Mouse (Mus musculus) spleen, postnatal 4 days (tissue): Measurements from ENCODE around the gene Gpr176.

Experiments
- DNase-seq, 2 experiments: peaks; one replicate each; pipeline ENCODE4 v3.0.0; 2022; ENCODE audit warnings: low spot score in 2 of 2

Gpr176 gene

GRCm38 (mm10) chr2:118373572-118374279 lies 507 bp upstream of the Gpr176 start:
- DNase-seq: peak; percentile 73 to 83

- DNase-seq: no peak
These were observed 688 bp downstream of the Gpr176 start for GRCm38 (mm10) chr2:118372561-118372900.

- no peak for DNase-seq
These were observed 1.4 kb downstream of the Gpr176 start for GRCm38 (mm10) chr2:118371841-118372240.

- no peak for DNase-seq
These were observed 18.0 kb downstream of the Gpr176 start for GRCm38 (mm10) chr2:118355138-118355719.

GRCm38 (mm10) chr2:118353916-118354403 lies 19.3 kb downstream of the Gpr176 start:
- no peak for DNase-seq

GRCm38 (mm10) chr2:118353498-118353897 lies 19.7 kb downstream of the Gpr176 start:
- DNase-seq: no peak

GRCm38 (mm10) chr2:118345535-118345934 lies 27.7 kb downstream of the Gpr176 start:
- no peak for DNase-seq

GRCm38 (mm10) chr2:118343897-118344296 lies 29.3 kb downstream of the Gpr176 start:
- DNase-seq: no peak

- no peak for DNase-seq
These were observed 31.9 kb downstream of the Gpr176 start for GRCm38 (mm10) chr2:118341295-118341694.

GRCm38 (mm10) chr2:118336084-118336483 lies 37.1 kb downstream of the Gpr176 start:
- DNase-seq: no peak

- DNase-seq: no peak
These were observed 50.6 kb downstream of the Gpr176 start for GRCm38 (mm10) chr2:118322663-118323062.

- no peak for DNase-seq
These were observed 51.4 kb downstream of the Gpr176 start for GRCm38 (mm10) chr2:118321804-118322203.

GRCm38 (mm10) chr2:118321094-118321493 lies 52.1 kb downstream of the Gpr176 start:
- DNase-seq: no peak

- DNase-seq: no peak
These were observed 52.7 kb downstream of the Gpr176 start for GRCm38 (mm10) chr2:118320519-118320918.

- no peak for DNase-seq
These were observed 54.0 kb downstream of the Gpr176 start for GRCm38 (mm10) chr2:118319176-118319575.

- no peak for DNase-seq
These were observed 56.3 kb downstream of the Gpr176 start for GRCm38 (mm10) chr2:118316939-118317338.

- no peak for DNase-seq
These were observed 57.4 kb downstream of the Gpr176 start for GRCm38 (mm10) chr2:118315656-118316402.

GRCm38 (mm10) chr2:118307561-118307960 lies 65.7 kb downstream of the Gpr176 start:
- no peak for DNase-seq

- DNase-seq: no peak
These were observed 66.3 kb downstream of the Gpr176 start for GRCm38 (mm10) chr2:118306966-118307365.

GRCm38 (mm10) chr2:118306522-118306895 lies 66.7 kb downstream of the Gpr176 start:
- no peak for DNase-seq

GRCm38 (mm10) chr2:118305827-118306521 lies 67.2 kb downstream of the Gpr176 start:
- no peak for DNase-seq

GRCm38 (mm10) chr2:118303456-118303855 lies 69.8 kb downstream of the Gpr176 start:
- no peak for DNase-seq
